Mouse (Mus musculus) kidney, embryonic 16.5 days (tissue): ENCODE data around the gene Epb41l1. TPM values are rescaled to one million over a fixed set of nuclear protein-coding genes. Genes with fewer than 3 reads are reported as not detected.

Experiments
- ATAC-seq: fragments of 200-750 bp; cut with Nextera tagmentation; 2 replicates; pipeline ENCODE4 v1.8.0; 2017; ENCODE audit warnings: moderate TSS enrichment; ENCODE audit not compliant: low FRiP score, low TSS enrichment
- H3K27ac ChIP-seq: fragments of 300-500 bp; sonication (generic); 2 replicates; pipeline ENCODE4 v1.5.1; 2014; ENCODE audit warnings: low read length
- H3K27me3 ChIP-seq: fragments of 300-500 bp; sonication (generic); 2 replicates; pipeline ENCODE4 v1.6.1; 2014; ENCODE audit warnings: low read length, control low read depth, mixed read lengths; ENCODE audit not compliant: insufficient read depth
- H3K36me3 ChIP-seq: fragments of 300-500 bp; sonication (generic); 2 replicates; pipeline ENCODE4 v1.6.1; 2014; ENCODE audit warnings: low read length, control low read depth, mixed read lengths; ENCODE audit not compliant: insufficient read depth
- H3K4me1 ChIP-seq: fragments of 300-500 bp; sonication (generic); 2 replicates; pipeline ENCODE4 v1.6.1; 2014; ENCODE audit warnings: low read length, control low read depth, mixed read lengths; ENCODE audit not compliant: insufficient read depth
- H3K4me2 ChIP-seq: fragments of 300-500 bp; sonication (generic); replicated peaks from 2 replicates; pipeline ENCODE4 v1.6.1; 2014; ENCODE audit warnings: low read depth, low read length
- H3K4me3 ChIP-seq: fragments of 300-500 bp; sonication (generic); 2 replicates; pipeline ENCODE4 v1.5.1; 2014; ENCODE audit warnings: mild to moderate bottlenecking, low read length
- H3K9ac ChIP-seq: fragments of 300-500 bp; sonication (generic); replicated peaks from 2 replicates; pipeline ENCODE4 v1.6.1; 2014; ENCODE audit warnings: low read length
- H3K9me3 ChIP-seq: fragments of 300-500 bp; sonication (generic); 2 replicates; pipeline ENCODE4 v1.6.1; 2016; ENCODE audit warnings: low read length, control low read depth
- WGBS: fragments of 180-500 bp; shearing (Covaris S2); extraction: QIAGEN DNeasy Blood & Tissue Kit; methylation state at CpG from one replicate; pipeline ENCODE4 v1.1.7; 2014; 5-methylcytosine and 5-hydroxymethylcytosine counted together
- polyA plus RNA-seq: library from polyadenylated mRNA; unstranded; fragments of >200 nt; fragmentation: Nextera tagmentation; extraction: Ambion mirVana; gene quantifications from 2 replicates; pipeline ENCODE4 v1.2.1, GENCODE M21; 2015

Epb41l1 gene
- polyA plus RNA-seq, 1 experiment from 2014 or later = 2.1 TPM

- no peak overlapping the region for H3K9ac ChIP-seq
- H3K27me3 ChIP-seq = no peaks in the 10 kb centered on the region
- H3K4me2 ChIP-seq = no peak overlapping the region
- H3K27ac ChIP-seq = no peak overlapping the region
- H3K4me3 ChIP-seq = no peak overlapping the region
- ATAC-seq = no peak
- H3K36me3 ChIP-seq = no peaks in the 10 kb centered on the region
- H3K9me3 ChIP-seq = no peaks in the 10 kb centered on the region
- 79% methylated on average over 7 of the region's 7 CpGs for WGBS
- peaks cover 2% of the 10 kb centered on the region; the same call in 1 of the 2 replicates for H3K4me1 ChIP-seq
Measured at GRCm38 (mm10) chr2:156452149-156452536, 31.4 kb downstream of the Epb41l1 start.

GRCm38 (mm10) chr2:156453822-156454221, 33.1 kb downstream of the Epb41l1 start:
- Histone ChIP-seq H3K4me3 (no peak overlapping the region), H3K4me2 (no peak overlapping the region), H3K4me1 (no peaks in the 10 kb centered on the region), H3K27ac (no peak overlapping the region), H3K9me3 (no peaks in the 10 kb centered on the region), H3K36me3 (no peaks in the 10 kb centered on the region), H3K27me3 (no peaks in the 10 kb centered on the region), H3K9ac (no peak overlapping the region)
- 41% methylated on average over 7 of the region's 7 CpGs for WGBS
- no peak for ATAC-seq

DNA sequence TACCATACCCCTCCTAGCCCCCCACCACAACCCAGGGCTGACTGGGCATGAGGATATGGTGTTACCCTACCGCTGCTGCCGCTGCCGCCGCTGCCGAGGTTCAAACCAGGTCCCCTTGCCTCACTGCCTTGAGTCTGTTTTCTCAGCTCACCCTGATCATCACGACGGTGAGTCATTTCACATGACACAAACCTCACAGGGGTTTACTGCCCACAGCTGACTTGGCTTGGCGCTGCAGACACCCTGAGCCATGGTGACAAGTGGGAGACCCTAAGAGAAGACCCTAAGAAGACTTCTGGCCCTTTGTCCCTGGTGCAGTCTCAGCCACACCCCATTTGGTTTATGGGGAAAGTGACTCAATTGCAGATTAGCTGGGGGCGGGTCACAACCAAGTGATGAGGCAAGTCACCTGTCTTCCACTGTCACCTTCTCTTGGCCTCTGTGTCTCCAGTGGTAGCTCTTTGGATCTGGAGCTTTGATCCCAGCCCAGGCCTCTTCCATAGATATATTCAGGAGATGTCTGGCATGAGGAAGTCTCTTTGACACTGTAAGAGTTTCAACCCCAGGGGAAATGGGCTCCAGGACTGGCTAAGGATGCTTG, 34.9 kb downstream of the Epb41l1 start:
- no peak for ATAC-seq
- Histone ChIP-seq H3K9me3 (no peaks in the 10 kb centered on the region), H3K27ac (no peak overlapping the region), H3K27me3 (no peaks in the 10 kb centered on the region), H3K4me3 (no peak overlapping the region), H3K36me3 (no peaks in the 10 kb centered on the region), H3K9ac (no peak overlapping the region), H3K4me1 (no peaks in the 10 kb centered on the region), H3K4me2 (no peak overlapping the region)
- WGBS = 75% methylated on average over 9 of the region's 9 CpGs

- H3K4me2 ChIP-seq = no peak overlapping the region
- no peak overlapping the region for H3K27ac ChIP-seq
- ATAC-seq = no peak
- H3K27me3 ChIP-seq = no peaks in the 10 kb centered on the region
- H3K9ac ChIP-seq = no peak overlapping the region
- H3K9me3 ChIP-seq = no peaks in the 10 kb centered on the region
- 68% methylated on average over 14 of the region's 14 CpGs for WGBS
- no peaks in the 10 kb centered on the region for H3K4me1 ChIP-seq
- no peaks in the 10 kb centered on the region for H3K36me3 ChIP-seq
- H3K4me3 ChIP-seq = no peak overlapping the region
Measured at GRCm38 (mm10) chr2:156456386-156457342, 36.0 kb downstream of the Epb41l1 start.

- H3K4me3 ChIP-seq = no peak overlapping the region
- ATAC-seq = no peak
- H3K4me2 ChIP-seq = no peak overlapping the region
- H3K36me3 ChIP-seq = no peaks in the 10 kb centered on the region
- no peak overlapping the region for H3K27ac ChIP-seq
- no peaks in the 10 kb centered on the region for H3K27me3 ChIP-seq
- H3K9me3 ChIP-seq = no peaks in the 10 kb centered on the region
- no peaks in the 10 kb centered on the region for H3K4me1 ChIP-seq
- 54% methylated on average over 4 of the region's 4 CpGs for WGBS
- H3K9ac ChIP-seq = no peak overlapping the region
Measured at GRCm38 (mm10) chr2:156457343-156457717, 36.6 kb downstream of the Epb41l1 start.

GRCm38 (mm10) chr2:156460470-156460869, 39.8 kb downstream of the Epb41l1 start:
- no peaks in the 10 kb centered on the region for H3K9me3 ChIP-seq
- no peak overlapping the region for H3K27ac ChIP-seq
- no peak overlapping the region for H3K9ac ChIP-seq
- no peak overlapping the region for H3K4me3 ChIP-seq
- H3K4me2 ChIP-seq = no peak overlapping the region
- no peaks in the 10 kb centered on the region for H3K36me3 ChIP-seq
- H3K27me3 ChIP-seq = no peaks in the 10 kb centered on the region
- no peaks in the 10 kb centered on the region for H3K4me1 ChIP-seq
- ATAC-seq = no peak
- WGBS = 26% methylated on average over 14 of the region's 14 CpGs

DNA sequence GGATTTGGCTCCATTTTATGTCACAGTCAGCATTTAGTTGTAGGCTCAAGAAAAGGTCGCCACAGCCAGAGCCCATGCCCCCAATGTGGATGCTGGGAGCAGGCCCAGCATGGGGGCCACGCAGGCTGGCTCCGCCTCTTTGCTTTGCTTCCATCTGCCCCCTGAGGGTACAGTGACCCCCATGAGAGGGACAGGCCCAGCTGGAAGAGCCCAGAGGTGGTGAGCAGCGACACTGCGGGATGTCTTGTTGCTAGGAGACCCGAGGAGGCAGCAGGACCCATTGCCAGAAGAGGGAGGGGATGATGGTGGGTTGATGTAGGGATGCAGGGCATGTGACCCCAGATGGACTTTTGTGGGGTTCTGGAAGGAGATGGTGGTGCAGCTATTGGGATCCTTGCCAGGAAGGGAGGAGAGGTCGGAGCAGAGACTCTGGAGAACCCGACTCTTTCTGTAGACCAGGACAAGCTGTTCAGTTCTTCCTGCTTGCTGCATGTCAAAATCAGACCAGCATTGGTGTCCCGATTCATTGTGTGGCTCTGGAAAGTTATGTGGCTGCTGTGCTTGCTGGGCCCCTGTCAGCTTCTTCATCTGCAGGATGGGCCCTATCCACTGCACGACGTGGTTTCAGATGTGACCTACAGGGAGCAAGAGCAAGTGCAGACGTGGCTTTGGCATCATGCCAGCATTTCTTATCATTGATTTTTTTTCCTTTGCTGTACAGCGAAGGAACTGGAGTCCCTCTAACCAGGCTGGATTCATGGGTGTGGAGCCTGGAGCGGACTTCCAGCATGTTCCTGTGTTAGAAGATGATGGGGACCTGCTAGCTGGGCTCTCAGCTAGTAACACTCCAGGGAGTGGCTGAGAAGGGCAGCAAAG, 41.7 kb downstream of the Epb41l1 start:
- no peaks in the 10 kb centered on the region for H3K4me1 ChIP-seq
- no peak overlapping the region for H3K4me3 ChIP-seq
- H3K9me3 ChIP-seq = no peaks in the 10 kb centered on the region
- no peak for ATAC-seq
- H3K9ac ChIP-seq = no peak overlapping the region
- WGBS = 51% methylated on average over 14 of the region's 14 CpGs
- no peaks in the 10 kb centered on the region for H3K36me3 ChIP-seq
- H3K4me2 ChIP-seq = no peak overlapping the region
- H3K27me3 ChIP-seq = no peaks in the 10 kb centered on the region
- no peak overlapping the region for H3K27ac ChIP-seq

GRCm38 (mm10) chr2:156464416-156464815, 43.7 kb downstream of the Epb41l1 start:
- Histone ChIP-seq H3K9ac (no peak overlapping the region), H3K36me3 (no peaks in the 10 kb centered on the region), H3K27me3 (no peaks in the 10 kb centered on the region), H3K27ac (no peak overlapping the region), H3K4me1 (no peaks in the 10 kb centered on the region), H3K4me2 (no peak overlapping the region), H3K9me3 (no peaks in the 10 kb centered on the region), H3K4me3 (no peak overlapping the region)
- ATAC-seq = no peak
- WGBS = 83% methylated on average over 4 of the region's 4 CpGs

GRCm38 (mm10) chr2:156467538-156467937, 46.8 kb downstream of the Epb41l1 start:
- no peak overlapping the region for H3K4me3 ChIP-seq
- H3K27me3 ChIP-seq = no peaks in the 10 kb centered on the region
- ATAC-seq = no peak
- no peak overlapping the region for H3K27ac ChIP-seq
- H3K4me1 ChIP-seq = no peaks in the 10 kb centered on the region
- 88% methylated on average over 11 of the region's 11 CpGs for WGBS
- no peaks in the 10 kb centered on the region for H3K36me3 ChIP-seq
- H3K4me2 ChIP-seq = no peak overlapping the region
- H3K9me3 ChIP-seq = no peaks in the 10 kb centered on the region
- H3K9ac ChIP-seq = no peak overlapping the region
